Mouse (Mus musculus) lung, embryonic 14.5 days (tissue): Measurements from ENCODE around the gene Elmod3. TPM values are rescaled to one million over a fixed set of nuclear protein-coding genes. Genes with fewer than 3 reads are reported as not detected.

Source experiments
- ATAC-seq: fragments of 200-750 bp; cut with Nextera tagmentation; 2 replicates; pipeline ENCODE4 v1.8.0; 2017; ENCODE audit warnings: mild to moderate bottlenecking, moderate TSS enrichment, moderate library complexity; ENCODE audit not compliant: insufficient read depth
- DNase-seq: peaks from one replicate; pipeline ENCODE4 v3.0.0-alpha.2; 2015
- H3K27ac ChIP-seq: fragments of 300-500 bp; sonication (generic); 2 replicates; pipeline ENCODE4 v1.5.1; 2014; ENCODE audit warnings: low read depth, mild to moderate bottlenecking, moderate library complexity
- H3K27me3 ChIP-seq: fragments of 300-500 bp; sonication (generic); 2 replicates; pipeline ENCODE4 v1.6.1; 2014; ENCODE audit warnings: low read length, control low read depth; ENCODE audit not compliant: insufficient read depth
- H3K36me3 ChIP-seq: fragments of 300-500 bp; sonication (generic); 2 replicates; pipeline ENCODE4 v1.6.1; 2014; ENCODE audit warnings: control low read depth; ENCODE audit not compliant: insufficient read depth
- H3K4me1 ChIP-seq: fragments of 300-500 bp; sonication (generic); 2 replicates; pipeline ENCODE4 v1.6.1; 2014; ENCODE audit warnings: antibody characterized with exemption, control low read depth; ENCODE audit not compliant: insufficient read depth
- H3K4me2 ChIP-seq: fragments of 300-500 bp; sonication (generic); 2 replicates; pipeline ENCODE4 v1.6.1; 2014; ENCODE audit warnings: mild to moderate bottlenecking
- H3K4me3 ChIP-seq: fragments of 300-500 bp; sonication (generic); 2 replicates; pipeline ENCODE4 v1.5.1; 2014; ENCODE audit warnings: low read depth, low read length
- H3K9ac ChIP-seq: fragments of 300-500 bp; sonication (generic); 2 replicates; pipeline ENCODE4 v1.6.1; 2014
- H3K9me3 ChIP-seq: fragments of 300-500 bp; sonication (generic); 2 replicates; pipeline ENCODE4 v1.6.1; 2016; ENCODE audit warnings: low read depth, low read length, control low read depth
- CTCF ChIP-seq: IDR thresholded peaks from 2 replicates; pipeline ENCODE4 v1.5.1; 2016; ENCODE audit warnings: antibody characterized with exemption, low read depth
- WGBS: fragments of 180-500 bp; shearing (Covaris S2); extraction: QIAGEN DNeasy Blood & Tissue Kit; methylation state at CpG from one replicate; pipeline ENCODE4 v1.1.7; 2014; 5-methylcytosine and 5-hydroxymethylcytosine counted together
- polyA plus RNA-seq: library from polyadenylated mRNA; unstranded; fragments of >200 nt; fragmentation: Nextera tagmentation; extraction: Ambion mirVana; gene quantifications from 2 replicates; pipeline ENCODE4 v1.2.1, GENCODE M21; 2014

The Elmod3 gene
- polyA plus RNA-seq, 1 experiment from 2014 or later, result 16.2 TPM

DNA sequence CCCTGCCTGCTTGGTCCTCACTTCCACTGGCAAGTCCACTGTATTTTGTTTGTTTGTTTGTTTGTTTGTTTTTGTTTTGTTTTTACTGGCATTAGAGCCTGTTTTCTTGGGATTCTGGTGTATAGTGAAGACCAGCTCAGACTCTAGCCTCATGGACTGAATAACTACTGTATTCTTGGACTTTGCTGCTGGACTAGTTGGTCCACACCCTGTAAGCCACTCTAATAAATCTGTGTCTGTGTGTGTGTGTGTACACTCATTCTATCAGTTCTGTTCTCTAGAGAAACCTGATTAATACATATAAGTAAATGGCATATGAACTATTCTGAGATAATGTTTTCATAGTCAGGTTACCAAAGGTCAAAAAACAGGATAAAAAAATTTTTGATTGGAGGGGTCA is 8.1 kb downstream of the Elmod3 start:
- DNase-seq, result no peak
- ATAC-seq, result no peak
- H3K27me3 ChIP-seq, result no peaks in the 10 kb centered on the region
- 0 out of 2 replicates have a peak, but pooled peaks cover 2% of the 10 kb centered on the region for H3K36me3 ChIP-seq
- no peak for TF ChIP-seq CTCF
- H3K4me1 ChIP-seq, result no peaks in the 10 kb centered on the region
- H3K9me3 ChIP-seq, result no peaks in the 10 kb centered on the region
- H3K4me3 ChIP-seq, result no peak overlapping the region
- no peak overlapping the region for H3K4me2 ChIP-seq
- no peak overlapping the region for H3K27ac ChIP-seq
- no peak overlapping the region for H3K9ac ChIP-seq

DNA sequence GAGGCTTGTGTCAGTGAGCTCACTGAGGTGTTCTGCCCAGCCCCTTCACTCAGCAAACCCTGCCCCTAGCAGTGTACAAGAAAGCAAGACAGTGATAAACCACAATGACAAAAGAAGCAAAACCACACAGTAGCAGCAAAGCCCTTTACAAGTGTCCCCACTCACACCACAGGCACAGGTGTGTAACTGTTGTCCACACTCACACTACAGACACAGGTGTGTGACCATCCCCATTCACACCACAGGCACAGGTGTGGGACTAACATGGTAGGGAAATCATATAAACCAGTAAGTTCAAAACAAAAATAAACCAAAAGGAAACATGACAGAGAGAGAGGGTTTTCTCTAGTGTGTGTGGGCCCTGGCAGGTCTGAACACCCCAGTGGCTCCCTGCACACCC is 9.9 kb downstream of the Elmod3 start:
- no peak for ATAC-seq
- DNase-seq, result no peak
- Histone ChIP-seq H3K4me1 (no peaks in the 10 kb centered on the region), H3K9ac (no peak overlapping the region), H3K27ac (no peak overlapping the region), H3K4me2 (no peak overlapping the region), H3K4me3 (no peak overlapping the region), H3K36me3 (no peaks in the 10 kb centered on the region), H3K9me3 (no peaks in the 10 kb centered on the region), H3K27me3 (no peaks in the 10 kb centered on the region)
- TF ChIP-seq CTCF, result no peak

DNA sequence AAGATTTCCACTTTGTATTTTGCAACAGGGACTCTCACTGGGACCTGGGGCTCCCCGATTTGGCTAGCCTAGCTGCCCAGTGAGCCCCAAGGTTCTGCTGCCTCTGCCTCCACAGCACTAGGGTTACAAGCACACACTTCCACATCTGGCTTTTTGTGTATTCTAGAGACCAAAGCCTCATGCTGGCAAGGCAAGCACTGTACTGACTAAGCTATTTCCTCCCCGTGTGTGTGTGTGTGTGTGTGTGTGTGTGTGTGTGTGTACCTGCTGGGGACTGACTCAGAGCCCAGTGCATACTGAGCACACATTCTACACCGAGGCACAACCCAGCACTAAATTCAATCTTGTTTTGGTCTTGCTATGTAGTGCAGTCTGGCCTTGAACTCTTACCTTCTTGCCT is 11.5 kb downstream of the Elmod3 start:
- no peaks in the 10 kb centered on the region for H3K9me3 ChIP-seq
- no peaks in the 10 kb centered on the region for H3K4me1 ChIP-seq
- no peak overlapping the region for H3K9ac ChIP-seq
- WGBS, result 79% methylated on average over 3 of the region's 3 CpGs
- no peak for ATAC-seq
- no peak overlapping the region for H3K4me3 ChIP-seq
- H3K27ac ChIP-seq, result no peak overlapping the region
- no peak for TF ChIP-seq CTCF
- no peak for DNase-seq
- H3K36me3 ChIP-seq, result no peaks in the 10 kb centered on the region
- H3K27me3 ChIP-seq, result no peaks in the 10 kb centered on the region
- H3K4me2 ChIP-seq, result no peak overlapping the region

DNA sequence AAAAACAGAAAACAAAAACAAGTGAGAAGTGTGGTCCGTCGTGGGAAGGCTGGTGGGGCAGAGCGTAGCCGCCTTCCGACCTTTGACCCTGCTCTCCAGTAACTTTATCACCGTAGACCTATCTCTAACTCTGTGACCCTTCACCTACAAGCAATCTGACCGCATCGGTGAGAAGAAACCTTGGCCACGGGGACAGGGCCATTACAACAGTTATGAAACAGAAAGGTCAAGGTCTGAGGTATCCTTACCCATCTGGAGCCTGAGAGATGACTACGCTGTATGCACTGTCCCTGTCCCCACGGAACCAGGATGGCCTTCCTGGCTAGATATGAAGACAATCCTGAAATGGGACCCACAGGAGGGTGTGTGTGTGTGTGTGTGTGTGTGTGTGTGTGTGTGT is 14.1 kb downstream of the Elmod3 start:
- no peaks in the 10 kb centered on the region for H3K9me3 ChIP-seq
- H3K4me2 ChIP-seq, result no peak overlapping the region
- no peak for TF ChIP-seq CTCF
- H3K9ac ChIP-seq, result no peak overlapping the region
- no peaks in the 10 kb centered on the region for H3K4me1 ChIP-seq
- no peak overlapping the region for H3K4me3 ChIP-seq
- WGBS, result 58% methylated on average over 11 of the region's 11 CpGs
- ATAC-seq (no peak), DNase-seq (no peak)
- H3K27me3 ChIP-seq, result no peaks in the 10 kb centered on the region
- no peak overlapping the region for H3K27ac ChIP-seq
- H3K36me3 ChIP-seq, result 0 out of 2 replicates have a peak, but pooled peaks cover 6% of the 10 kb centered on the region

DNA sequence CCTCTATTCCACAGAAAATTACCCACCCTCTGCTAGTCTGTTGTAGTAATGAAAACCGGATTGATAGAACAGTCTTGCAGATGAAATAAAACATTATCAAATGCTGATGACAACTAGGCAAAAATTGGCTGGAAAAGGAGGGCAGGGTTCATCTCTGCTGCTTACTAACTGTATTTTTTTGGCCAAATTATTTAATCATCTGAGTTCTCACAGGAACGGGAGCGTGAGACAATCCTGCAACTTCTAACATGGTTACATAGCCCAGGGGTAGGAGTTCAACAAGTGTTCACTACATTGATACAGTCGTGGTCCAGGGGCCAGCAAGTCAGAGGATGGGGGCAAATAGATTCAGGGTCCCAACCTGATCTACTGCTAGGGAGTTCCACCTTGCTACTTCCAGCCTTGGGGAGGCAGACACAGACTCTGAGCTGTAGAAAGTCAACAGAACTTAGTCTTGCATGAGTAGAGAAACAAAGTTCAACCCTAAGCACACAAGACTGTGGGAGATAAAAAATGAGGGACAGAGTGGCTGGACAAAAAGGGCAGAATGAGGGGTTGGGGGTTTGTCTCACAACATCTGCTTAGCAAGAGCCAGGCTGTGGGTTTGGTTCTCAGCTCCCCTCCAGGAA is 14.9 kb downstream of the Elmod3 start:
- TF ChIP-seq CTCF, result no peak
- WGBS, result 84% methylated on average over 4 of the region's 4 CpGs
- no peak for ATAC-seq
- H3K9ac ChIP-seq, result no peak overlapping the region
- no peak for DNase-seq
- H3K27me3 ChIP-seq, result no peaks in the 10 kb centered on the region
- H3K36me3 ChIP-seq, result 0 out of 2 replicates have a peak, but pooled peaks cover 6% of the 10 kb centered on the region
- H3K27ac ChIP-seq, result no peak overlapping the region
- H3K9me3 ChIP-seq, result no peaks in the 10 kb centered on the region
- H3K4me2 ChIP-seq, result no peak overlapping the region
- H3K4me3 ChIP-seq, result no peak overlapping the region
- no peaks in the 10 kb centered on the region for H3K4me1 ChIP-seq

DNA sequence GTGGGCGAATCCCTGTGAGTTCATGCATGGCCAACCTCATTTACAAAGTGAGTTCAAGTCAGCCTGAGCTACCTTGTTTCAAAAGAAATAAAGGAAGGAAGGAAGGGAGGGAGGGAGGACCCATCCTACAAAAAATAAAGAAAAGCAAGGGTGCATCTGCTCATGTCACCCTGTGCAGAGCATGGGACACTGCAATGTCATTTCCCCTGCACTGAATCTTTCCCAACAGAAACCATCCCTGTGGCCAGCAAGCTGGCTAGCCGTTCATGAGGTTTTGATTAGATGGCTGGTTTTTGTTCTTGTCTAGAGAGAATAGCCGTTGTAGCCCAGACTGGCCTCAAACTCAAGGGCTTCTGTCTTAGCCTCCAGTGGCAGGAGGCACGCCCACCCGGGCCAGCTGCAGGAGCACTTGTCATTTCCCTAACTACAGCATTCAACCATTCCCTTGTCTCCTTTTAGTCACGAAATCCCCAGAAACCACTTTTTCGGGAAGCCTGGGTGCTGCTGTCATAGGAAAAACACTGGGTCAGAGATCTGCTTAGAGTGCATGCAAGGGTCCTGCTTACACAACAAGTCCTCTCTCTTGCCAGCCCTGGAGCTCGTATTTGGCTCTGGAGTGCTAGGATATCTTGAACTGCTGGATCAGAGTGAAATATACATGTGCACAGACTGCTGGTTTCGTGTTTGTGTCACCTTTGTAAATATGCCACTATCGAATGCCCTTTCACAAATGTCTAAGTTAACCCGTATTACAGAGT is 16.4 kb downstream of the Elmod3 start:
- H3K4me1 ChIP-seq, result no peaks in the 10 kb centered on the region
- H3K4me3 ChIP-seq, result no peak overlapping the region
- ATAC-seq (no peak), DNase-seq (no peak)
- no peak for TF ChIP-seq CTCF
- H3K27me3 ChIP-seq, result no peaks in the 10 kb centered on the region
- H3K27ac ChIP-seq, result no peak overlapping the region
- no peak overlapping the region for H3K9ac ChIP-seq
- no peaks in the 10 kb centered on the region for H3K9me3 ChIP-seq
- H3K36me3 ChIP-seq, result 0 out of 2 replicates have a peak, but pooled peaks cover 6% of the 10 kb centered on the region
- 76% methylated on average over 11 of the region's 11 CpGs for WGBS
- no peak overlapping the region for H3K4me2 ChIP-seq

DNA sequence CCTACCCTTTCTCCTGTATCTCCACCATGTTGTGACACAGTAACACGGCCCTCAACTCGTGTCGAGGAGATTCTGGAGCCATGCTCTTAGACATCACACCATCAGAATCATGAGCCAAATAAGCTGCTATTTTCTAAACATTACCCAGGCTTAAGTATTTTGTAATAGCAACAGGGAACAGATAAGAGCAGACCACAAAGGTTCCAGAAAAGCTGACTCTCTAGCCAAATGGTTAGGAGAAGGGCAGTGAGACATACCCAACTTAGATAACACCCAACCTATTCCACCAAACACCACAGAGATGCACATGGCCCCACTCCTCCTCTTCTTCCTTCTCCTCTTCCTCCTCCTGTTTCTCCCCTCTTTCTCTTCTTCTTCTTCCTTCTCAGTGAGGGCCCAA is 22.2 kb downstream of the Elmod3 start:
- no peak for DNase-seq
- 0 out of 2 replicates have a peak, but pooled peaks cover 10% of the 10 kb centered on the region for H3K36me3 ChIP-seq
- no peaks in the 10 kb centered on the region for H3K27me3 ChIP-seq
- TF ChIP-seq CTCF, result no peak
- no peak for ATAC-seq
- H3K4me3 ChIP-seq, result no peak overlapping the region
- 86% methylated on average over 3 of the region's 3 CpGs for WGBS
- H3K27ac ChIP-seq, result no peak overlapping the region
- H3K4me2 ChIP-seq, result no peak overlapping the region
- H3K4me1 ChIP-seq, result no peaks in the 10 kb centered on the region
- H3K9ac ChIP-seq, result no peak overlapping the region
- H3K9me3 ChIP-seq, result no peaks in the 10 kb centered on the region
